11 mouse cellular contexts compared by ENCODE assay signal in the genomic region with DNA sequence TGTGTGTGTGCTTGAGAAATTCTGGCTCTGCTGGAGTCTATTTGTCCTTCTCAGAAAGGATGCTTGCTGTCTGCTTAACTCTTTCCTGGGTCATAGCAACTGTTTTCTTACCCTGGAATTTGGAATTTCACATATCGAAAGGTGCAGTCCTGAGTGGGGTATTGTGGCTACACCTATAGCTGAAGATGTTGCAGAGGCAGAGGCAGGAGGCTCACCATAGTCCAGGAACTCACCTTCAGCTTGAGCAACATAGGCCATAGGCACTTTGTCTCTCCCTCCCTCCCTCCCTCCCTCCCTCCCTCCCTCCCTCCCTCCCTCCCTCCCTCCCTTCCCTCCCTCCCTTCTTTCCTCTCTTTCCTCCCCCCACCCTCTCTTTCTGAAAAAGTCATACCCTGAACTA.
A peak's percentile ranks its signal among the peaks of the same experiment; 100 is the strongest.
DNase-seq lines count a peak whose midpoint lies in the region; ATAC-seq and TF ChIP-seq lines count a peak whose summit lies in the region.
"Had no signal": no experiment of that assay in that cellular context is flagged by ENCODE, and none has a peak within 500 bp of the region (broad histone marks: within the 10 kb centered on the region; RNA-seq: fewer than 3 reads in every experiment).

No protein-coding gene starts in this region.

- H3K4me3 ChIP-seq in heart, postnatal 0 days (ENCODE audit: low read depth, low read length), result peak overlapping the region; percentile 36; the same call in 1 of the 2 replicates
- H3K4me3 ChIP-seq in embryonic facial prominence, embryonic 10.5 days, result peak overlapping the region; percentile 46
- H3K4me3 ChIP-seq in forebrain, embryonic 16.5 days (replicated peaks; ENCODE audit: low read length), result peak overlapping the region; percentile 43
- peak overlapping the region; percentile 39 for H3K4me3 ChIP-seq in midbrain, embryonic 13.5 days (replicated peaks)
- H3K4me3 ChIP-seq: liver, embryonic 12.5 days had no signal

- H3K4me2 ChIP-seq in heart, postnatal 0 days (ENCODE audit: low read depth, low read length), result peak overlapping the region; percentile 58
- peak overlapping the region; percentile 67 for H3K4me2 ChIP-seq in forebrain, embryonic 16.5 days (ENCODE audit: low read length)
- H3K4me2 ChIP-seq in midbrain, embryonic 13.5 days (replicated peaks), result peak overlapping the region; percentile 55
- H3K4me2 ChIP-seq: liver, embryonic 12.5 days had no signal

- TF ChIP-seq EP300 in heart, postnatal 0 days (IDR thresholded peaks at IDR 0.05; ENCODE audit: low read depth), result no peak

- H3K9me3 ChIP-seq in heart, postnatal 0 days (replicated peaks; ENCODE audit: control insufficient read depth, low read length), result no peaks in the 10 kb centered on the region
- no peaks in the 10 kb centered on the region for H3K9me3 ChIP-seq in embryonic facial prominence, embryonic 10.5 days
- H3K9me3 ChIP-seq in forebrain, embryonic 16.5 days (ENCODE audit: control insufficient read depth, low read length), result no peaks in the 10 kb centered on the region
- no peaks in the 10 kb centered on the region for H3K9me3 ChIP-seq in midbrain, embryonic 13.5 days
- H3K9me3 ChIP-seq: liver, embryonic 12.5 days had no signal

- no peak overlapping the region for H3K9ac ChIP-seq in heart, postnatal 0 days (replicated peaks; ENCODE audit: low read depth, low read length)
- H3K9ac ChIP-seq in forebrain, embryonic 16.5 days (replicated peaks; ENCODE audit: low read depth, low read length), result peak overlapping the region; percentile 58
- H3K9ac ChIP-seq in midbrain, embryonic 13.5 days (replicated peaks), result peak overlapping the region; percentile 37
- H3K9ac ChIP-seq: liver, embryonic 12.5 days had no signal

- no peak for DNase-seq in heart, postnatal 0 days (ENCODE audit: low spot score)
- DNase-seq in heart, postnatal 14 days, result no peak
- DNase-seq in embryonic facial prominence, embryonic 10.5 days (ENCODE audit: low spot score), result no peak
- DNase-seq in gastrocnemius, postnatal 36 days, result no peak
- DNase-seq in adrenal gland, postnatal 36 days, result no peak
- no peak for DNase-seq in left cerebral cortex, adult 18-20 months (ENCODE audit: low spot score in 2 of 2)
- DNase-seq: gastrocnemius, postnatal 10 days; kidney, postnatal 14 days had no signal

- H3K27me3 ChIP-seq in heart, postnatal 0 days (ENCODE audit: control insufficient read depth, insufficient read depth, low read length), result no peaks in the 10 kb centered on the region
- H3K27me3 ChIP-seq in embryonic facial prominence, embryonic 10.5 days (replicated peaks; ENCODE audit: low read depth, poor library complexity, severe bottlenecking), result peaks cover 12% of the 10 kb centered on the region
- no peaks in the 10 kb centered on the region for H3K27me3 ChIP-seq in forebrain, embryonic 16.5 days (replicated peaks; ENCODE audit: control insufficient read depth, insufficient read depth, low read length)
- no peaks in the 10 kb centered on the region for H3K27me3 ChIP-seq in midbrain, embryonic 13.5 days
- H3K27me3 ChIP-seq: liver, embryonic 12.5 days had no signal

- ATAC-seq in heart, postnatal 0 days (ENCODE audit: insufficient read depth, low read depth), result no peak
- ATAC-seq in forebrain, embryonic 16.5 days, result peak; percentile 41
- ATAC-seq in midbrain, embryonic 13.5 days, result peak; percentile 80
- ATAC-seq: liver, embryonic 12.5 days had no signal

- WGBS in heart, postnatal 0 days, result 91% methylated on average over 1 of the region's 1 CpGs
- WGBS in embryonic facial prominence, embryonic 10.5 days, result 74% methylated on average over 1 of the region's 1 CpGs
- WGBS in forebrain, embryonic 16.5 days, result 42% methylated on average over 1 of the region's 1 CpGs
- WGBS in midbrain, embryonic 13.5 days, result 43% methylated on average over 1 of the region's 1 CpGs

- peaks cover 5% of the 10 kb centered on the region; the same call in 1 of the 2 replicates for H3K4me1 ChIP-seq in heart, postnatal 0 days (ENCODE audit: control insufficient read depth, insufficient read depth)
- H3K4me1 ChIP-seq in embryonic facial prominence, embryonic 10.5 days, result peaks cover 12% of the 10 kb centered on the region
- H3K4me1 ChIP-seq in forebrain, embryonic 16.5 days (replicated peaks; ENCODE audit: control insufficient read depth, insufficient read depth, low read length), result peaks cover 9% of the 10 kb centered on the region
- peaks cover 27% of the 10 kb centered on the region for H3K4me1 ChIP-seq in midbrain, embryonic 13.5 days (replicated peaks)
- H3K4me1 ChIP-seq: liver, embryonic 12.5 days had no signal

- H3K27ac ChIP-seq in heart, postnatal 0 days (ENCODE audit: low read depth), result no peak overlapping the region
- H3K27ac ChIP-seq in embryonic facial prominence, embryonic 10.5 days (replicated peaks), result peak overlapping the region; percentile 30
- peak overlapping the region; percentile 77 for H3K27ac ChIP-seq in forebrain, embryonic 16.5 days (ENCODE audit: low read length)
- peak overlapping the region; percentile 84 for H3K27ac ChIP-seq in midbrain, embryonic 13.5 days
- H3K27ac ChIP-seq: liver, embryonic 12.5 days had no signal

- H3K36me3 ChIP-seq in heart, postnatal 0 days (replicated peaks; ENCODE audit: control insufficient read depth, insufficient read depth, low read length), result no peaks in the 10 kb centered on the region
- no peaks in the 10 kb centered on the region for H3K36me3 ChIP-seq in embryonic facial prominence, embryonic 10.5 days (replicated peaks)
- no peaks in the 10 kb centered on the region for H3K36me3 ChIP-seq in forebrain, embryonic 16.5 days (ENCODE audit: control insufficient read depth, insufficient read depth)
- no peaks in the 10 kb centered on the region for H3K36me3 ChIP-seq in midbrain, embryonic 13.5 days
- H3K36me3 ChIP-seq: liver, embryonic 12.5 days had no signal

- intact Hi-C loops in heart, postnatal 14 days (cut with DNase I), result no loop called here
- intact Hi-C loops in gastrocnemius, postnatal 36 days (cut with DNase I), result no loop called here

- no peak for TF ChIP-seq CTCF in heart, postnatal 0 days (IDR thresholded peaks at IDR 0.05; ENCODE audit: low read depth)
